Mouse (Mus musculus): ENCODE measurements around the gene Krtap10-10. TPM values are rescaled to one million over a fixed set of nuclear protein-coding genes. Genes with fewer than 3 reads are reported as not detected.

The Krtap10-10 gene
- total and polyA plus RNA-seq, 2 experiments from 2014 or later, result not detected

GRCm38 (mm10) chr10:77839006-77839405 lies 3.3 kb downstream of the Krtap10-10 start:
- no peaks in the 10 kb centered on the region for H3K27me3 ChIP-seq (ENCODE audit: insufficient read depth, low read length)
- ATAC-seq, result no peak
- DNase-seq, result no peak
- H3K9ac ChIP-seq, result no peak overlapping the region
- WGBS, result 76% methylated on average over 6 of the region's 6 CpGs
- H3K4me1 ChIP-seq (ENCODE audit: insufficient read depth), result no peaks in the 10 kb centered on the region
- 0 out of 2 replicates have a peak, but pooled peaks cover 3% of the 10 kb centered on the region for H3K9me3 ChIP-seq (ENCODE audit: low read length)
- TF ChIP-seq CTCF (IDR thresholded peaks at IDR 0.05; ENCODE audit: low read depth), result no peak
- H3K4me3 ChIP-seq (ENCODE audit: low read depth, low read length), result no peak overlapping the region
- H3K36me3 ChIP-seq (ENCODE audit: insufficient read depth), result no peaks in the 10 kb centered on the region
- no peak overlapping the region for H3K27ac ChIP-seq (ENCODE audit: low read depth, low read length)
- H3K4me2 ChIP-seq (ENCODE audit: low read depth), result no peak overlapping the region

GRCm38 (mm10) chr10:77846503-77846902 lies 10.8 kb downstream of the Krtap10-10 start, which contains the start of gene Gm36176:
Gene Gm36176, plus strand, starts transcription at chr10:77846803.
- Histone ChIP-seq H3K27me3 (ENCODE audit: insufficient read depth, low read length) (no peaks in the 10 kb centered on the region), H3K36me3 (ENCODE audit: insufficient read depth) (no peaks in the 10 kb centered on the region), H3K27ac (ENCODE audit: low read depth, low read length) (no peak within 1 kb of the TSS), H3K4me1 (ENCODE audit: insufficient read depth) (no peaks in the 10 kb centered on the region), H3K9ac (no peak within 1 kb of the TSS), H3K4me3 (ENCODE audit: low read depth, low read length) (no peak within 1 kb of the TSS), H3K4me2 (ENCODE audit: low read depth) (no peak within 1 kb of the TSS), H3K9me3 (ENCODE audit: low read length) (0 out of 2 replicates have a peak, but pooled peaks cover 3% of the 10 kb centered on the region)
- TF ChIP-seq CTCF (IDR thresholded peaks at IDR 0.05; ENCODE audit: low read depth), result no peak
- WGBS, result 54% methylated on average over 3 of the region's 3 CpGs
- no peak for ATAC-seq
- no peak for DNase-seq

- Histone ChIP-seq H3K27me3 (ENCODE audit: insufficient read depth, low read length) (no peaks in the 10 kb centered on the region), H3K9me3 (ENCODE audit: low read length) (0 out of 2 replicates have a peak, but pooled peaks cover 3% of the 10 kb centered on the region), H3K4me3 (ENCODE audit: low read depth, low read length) (no peak overlapping the region), H3K36me3 (ENCODE audit: insufficient read depth) (no peaks in the 10 kb centered on the region), H3K27ac (ENCODE audit: low read depth, low read length) (no peak overlapping the region), H3K4me1 (ENCODE audit: insufficient read depth) (no peaks in the 10 kb centered on the region), H3K4me2 (ENCODE audit: low read depth) (no peak overlapping the region), H3K9ac (no peak overlapping the region)
- ATAC-seq, result no peak
- 12% methylated on average over 2 of the region's 2 CpGs for WGBS
- DNase-seq, result no peak
- no peak for TF ChIP-seq CTCF (IDR thresholded peaks at IDR 0.05; ENCODE audit: low read depth)
Observed at GRCm38 (mm10) chr10:77846961-77847360, 11.2 kb downstream of the Krtap10-10 start.

- TF ChIP-seq CTCF (IDR thresholded peaks at IDR 0.05; ENCODE audit: low read depth), result no peak
- no peak overlapping the region for H3K27ac ChIP-seq (ENCODE audit: low read depth, low read length)
- H3K4me2 ChIP-seq (ENCODE audit: low read depth), result no peak overlapping the region
- H3K27me3 ChIP-seq (ENCODE audit: insufficient read depth, low read length), result no peaks in the 10 kb centered on the region
- no peak for ATAC-seq
- H3K36me3 ChIP-seq (ENCODE audit: insufficient read depth), result no peaks in the 10 kb centered on the region
- H3K4me1 ChIP-seq (ENCODE audit: insufficient read depth), result no peaks in the 10 kb centered on the region
- 0 out of 2 replicates have a peak, but pooled peaks cover 3% of the 10 kb centered on the region for H3K9me3 ChIP-seq (ENCODE audit: low read length)
- WGBS, result 91% methylated on average over 2 of the region's 2 CpGs
- DNase-seq, result no peak
- no peak overlapping the region for H3K9ac ChIP-seq
- no peak overlapping the region for H3K4me3 ChIP-seq (ENCODE audit: low read depth, low read length)
Observed at GRCm38 (mm10) chr10:77847538-77847937, 11.8 kb downstream of the Krtap10-10 start.

- H3K27ac ChIP-seq (ENCODE audit: low read depth, low read length), result no peak within 1 kb of the TSS
- no peak within 1 kb of the TSS for H3K4me2 ChIP-seq (ENCODE audit: low read depth)
- DNase-seq (no peak), ATAC-seq (no peak)
- no peaks in the 10 kb centered on the region for H3K36me3 ChIP-seq (ENCODE audit: insufficient read depth)
- no peaks in the 10 kb centered on the region for H3K27me3 ChIP-seq (ENCODE audit: insufficient read depth, low read length)
- 57% methylated on average over 9 of the region's 9 CpGs for WGBS
- no peak for TF ChIP-seq CTCF (IDR thresholded peaks at IDR 0.05; ENCODE audit: low read depth)
- no peak within 1 kb of the TSS for H3K4me3 ChIP-seq (ENCODE audit: low read depth, low read length)
- no peak within 1 kb of the TSS for H3K9ac ChIP-seq
- no peaks in the 10 kb centered on the region for H3K4me1 ChIP-seq (ENCODE audit: insufficient read depth)
- H3K9me3 ChIP-seq (ENCODE audit: low read length), result no peaks in the 10 kb centered on the region
Observed at GRCm38 (mm10) chr10:77852559-77852958, 16.8 kb downstream of the Krtap10-10 start, which contains the start of gene Gm10318. Gene Gm10318, plus strand, starts transcription at chr10:77852859.

- H3K36me3 ChIP-seq (ENCODE audit: insufficient read depth), result no peaks in the 10 kb centered on the region
- TF ChIP-seq CTCF (IDR thresholded peaks at IDR 0.05; ENCODE audit: low read depth), result no peak
- no peak within 1 kb of the TSS for H3K4me3 ChIP-seq (ENCODE audit: low read depth, low read length)
- H3K9ac ChIP-seq, result no peak within 1 kb of the TSS
- DNase-seq (no peak), ATAC-seq (no peak)
- no peak within 1 kb of the TSS for H3K27ac ChIP-seq (ENCODE audit: low read depth, low read length)
- H3K9me3 ChIP-seq (ENCODE audit: low read length), result no peaks in the 10 kb centered on the region
- WGBS, result 46% methylated on average over 7 of the region's 7 CpGs
- H3K4me1 ChIP-seq (ENCODE audit: insufficient read depth), result no peaks in the 10 kb centered on the region
- H3K27me3 ChIP-seq (ENCODE audit: insufficient read depth, low read length), result no peaks in the 10 kb centered on the region
- no peak within 1 kb of the TSS for H3K4me2 ChIP-seq (ENCODE audit: low read depth)
Observed at GRCm38 (mm10) chr10:77861675-77862074, 25.9 kb downstream of the Krtap10-10 start, which contains the start of gene Gm3285. Gene Gm3285, plus strand, starts transcription at chr10:77861975.

- no peak overlapping the region for H3K9ac ChIP-seq
- no peak overlapping the region for H3K27ac ChIP-seq (ENCODE audit: low read depth, low read length)
- no peak overlapping the region; the same call in 1 of the 2 replicates for H3K4me3 ChIP-seq (ENCODE audit: low read depth, low read length)
- TF ChIP-seq CTCF (IDR thresholded peaks at IDR 0.05; ENCODE audit: low read depth), result no peak
- ATAC-seq (peak; percentile 69), DNase-seq (no peak)
- peak overlapping the region; percentile 10; the same call in 1 of the 2 replicates for H3K4me2 ChIP-seq (ENCODE audit: low read depth)
- H3K27me3 ChIP-seq (ENCODE audit: insufficient read depth, low read length), result no peaks in the 10 kb centered on the region
- WGBS, result 48% methylated on average over 13 of the region's 14 CpGs
- no peaks in the 10 kb centered on the region for H3K36me3 ChIP-seq (ENCODE audit: insufficient read depth)
- H3K4me1 ChIP-seq (ENCODE audit: insufficient read depth), result no peaks in the 10 kb centered on the region
- no peaks in the 10 kb centered on the region for H3K9me3 ChIP-seq (ENCODE audit: low read length)
Observed at GRCm38 (mm10) chr10:77864067-77864761, 28.5 kb downstream of the Krtap10-10 start.

Measured in forebrain, postnatal 0 days (tissue).